Mouse (Mus musculus) small intestine, adult 2 months (tissue): ENCODE data around the gene Ehd1.

Experiments
- CTCF ChIP-seq: fragments of 200-500 bp; IDR thresholded peaks from 2 replicates; pipeline ENCODE4 v1.5.1; 2012; ENCODE audit warnings: low read depth, mild to moderate bottlenecking, control low read depth, inconsistent platforms, low read length, moderate library complexity, mixed read lengths; ENCODE audit not compliant: insufficient replicate concordance, insufficient read length; ENCODE audit errors: extremely low read depth
- POLR2A ChIP-seq: fragments of 200-500 bp; IDR thresholded peaks from 2 replicates; pipeline ENCODE4 v1.6.1; 2012; ENCODE audit warnings: low read depth, mild to moderate bottlenecking, control low read depth, inconsistent platforms, low read length, moderate library complexity

DNA sequence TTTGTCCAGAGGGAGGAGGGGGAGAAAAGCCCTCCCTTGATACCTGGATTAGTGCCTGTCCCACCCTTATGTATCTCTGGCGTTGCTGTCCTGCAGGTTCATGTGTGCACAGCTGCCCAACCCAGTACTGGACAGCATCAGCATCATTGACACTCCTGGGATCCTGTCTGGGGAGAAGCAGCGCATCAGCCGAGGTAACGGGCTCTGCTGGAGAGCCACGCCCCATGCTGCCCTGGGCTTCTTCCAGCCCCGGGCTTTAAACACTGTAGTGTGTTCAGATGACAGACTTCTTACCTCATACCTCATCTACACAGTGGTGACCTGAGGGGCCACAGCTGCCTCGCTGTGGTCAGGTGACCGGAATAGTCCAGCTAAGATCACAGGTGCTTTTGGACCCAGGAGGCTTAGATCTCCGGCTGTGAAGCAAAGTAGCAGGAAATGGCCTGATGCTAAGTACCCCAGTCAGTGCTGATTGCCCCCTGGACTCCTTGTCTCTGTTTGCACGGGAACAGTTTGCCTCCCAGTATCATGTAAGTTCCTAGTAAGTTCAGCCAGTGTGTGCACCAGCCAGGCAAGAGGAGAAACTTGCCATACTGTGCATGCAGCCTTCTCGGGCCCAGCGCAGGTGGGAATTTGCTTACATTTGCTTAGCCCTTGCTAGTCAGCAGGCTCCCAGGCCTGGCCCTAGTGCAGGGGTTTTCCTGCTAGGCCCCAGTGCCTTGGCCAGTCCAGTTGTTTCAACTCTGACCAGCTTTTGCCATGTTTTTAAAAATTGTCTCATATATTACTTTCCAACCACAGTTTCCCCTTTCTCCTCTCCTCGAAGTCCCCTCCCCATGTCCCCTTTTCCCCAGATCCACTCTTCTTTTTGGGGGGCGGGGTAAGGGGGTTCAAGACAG, 4.8 kb downstream of the Ehd1 start:
- no peak for TF ChIP-seq POLR2A
- TF ChIP-seq CTCF, result no peak
